Mouse (Mus musculus): ENCODE data around the gene Uqcrfs1. TPM values are rescaled to one million over a fixed set of nuclear protein-coding genes. Genes with fewer than 3 reads are reported as not detected.

Gene Uqcrfs1
- polyA plus RNA-seq, 1 experiment from 2014 or later: 380 TPM

- no peak for TF ChIP-seq EP300 (IDR thresholded peaks at IDR 0.05; ENCODE audit: low read depth)
- TF ChIP-seq CTCF (IDR thresholded peaks at IDR 0.05; ENCODE audit: low read depth): no peak
These were observed 25.0 kb upstream of the Uqcrfs1 start for GRCm38 (mm10) chr13:30570182-30570581.

GRCm38 (mm10) chr13:30567571-30567970, 22.4 kb upstream of the Uqcrfs1 start:
- Histone ChIP-seq H3K9ac (replicated peaks) (no peak overlapping the region), H3K9me3 (ENCODE audit: low read length) (no peaks in the 10 kb centered on the region), H3K4me3 (ENCODE audit: low read depth, low read length) (no peak overlapping the region), H3K27me3 (ENCODE audit: insufficient read depth, low read length) (no peaks in the 10 kb centered on the region), H3K36me3 (replicated peaks; ENCODE audit: insufficient read depth, low read length) (no peaks in the 10 kb centered on the region), H3K4me2 (ENCODE audit: low read depth, low read length) (no peak overlapping the region), H3K27ac (ENCODE audit: low read depth) (no peak overlapping the region), H3K4me1 (ENCODE audit: insufficient read depth) (no peaks in the 10 kb centered on the region)
- ATAC-seq: no peak
- DNase-seq: no peak
- no peak for TF ChIP-seq EP300 (IDR thresholded peaks at IDR 0.05; ENCODE audit: low read depth)
- TF ChIP-seq CTCF (IDR thresholded peaks at IDR 0.05; ENCODE audit: low read depth): no peak
- WGBS (ENCODE audit: insufficient replicate concordance): 79% methylated on average over 7 of the region's 7 CpGs

More at GRCm38 (mm10) chr13:30570182-30570581, 25.0 kb upstream of the Uqcrfs1 start:
- H3K27ac ChIP-seq (ENCODE audit: low read depth): no peak overlapping the region
- no peaks in the 10 kb centered on the region for H3K27me3 ChIP-seq (ENCODE audit: insufficient read depth, low read length)
- DNase-seq (no peak), ATAC-seq (no peak)
- H3K9me3 ChIP-seq (ENCODE audit: low read length): no peaks in the 10 kb centered on the region
- no peak overlapping the region for H3K4me2 ChIP-seq (ENCODE audit: low read depth, low read length)
- H3K4me3 ChIP-seq (ENCODE audit: low read depth, low read length): no peak overlapping the region
- H3K9ac ChIP-seq (replicated peaks): no peak overlapping the region
- WGBS (ENCODE audit: insufficient replicate concordance): 83% methylated on average over 1 of the region's 1 CpGs
- no peaks in the 10 kb centered on the region for H3K36me3 ChIP-seq (replicated peaks; ENCODE audit: insufficient read depth, low read length)
- no peaks in the 10 kb centered on the region for H3K4me1 ChIP-seq (ENCODE audit: insufficient read depth)

- Histone ChIP-seq H3K4me1 (ENCODE audit: insufficient read depth) (no peaks in the 10 kb centered on the region), H3K4me2 (ENCODE audit: low read depth, low read length) (no peak overlapping the region), H3K9ac (replicated peaks) (no peak overlapping the region), H3K36me3 (replicated peaks; ENCODE audit: insufficient read depth, low read length) (no peaks in the 10 kb centered on the region), H3K27me3 (ENCODE audit: insufficient read depth, low read length) (no peaks in the 10 kb centered on the region), H3K4me3 (ENCODE audit: low read depth, low read length) (no peak overlapping the region), H3K9me3 (ENCODE audit: low read length) (no peaks in the 10 kb centered on the region), H3K27ac (ENCODE audit: low read depth) (no peak overlapping the region)
- WGBS (ENCODE audit: insufficient replicate concordance): 45% methylated on average over 8 of the region's 8 CpGs
- TF ChIP-seq EP300 (IDR thresholded peaks at IDR 0.05; ENCODE audit: low read depth): no peak
- peak; percentile 80 for TF ChIP-seq CTCF (IDR thresholded peaks at IDR 0.05; ENCODE audit: low read depth)
- DNase-seq (peak; percentile 68), ATAC-seq (no peak)
These were observed 21.6 kb upstream of the Uqcrfs1 start for GRCm38 (mm10) chr13:30566767-30567166.

GRCm38 (mm10) chr13:30560603-30561002, 15.4 kb upstream of the Uqcrfs1 start:
- 79% methylated on average over 1 of the region's 1 CpGs for WGBS (ENCODE audit: insufficient replicate concordance)
- H3K36me3 ChIP-seq (replicated peaks; ENCODE audit: insufficient read depth, low read length): no peaks in the 10 kb centered on the region
- ATAC-seq (no peak), DNase-seq (no peak)
- H3K4me1 ChIP-seq (ENCODE audit: insufficient read depth): no peaks in the 10 kb centered on the region
- no peak overlapping the region for H3K9ac ChIP-seq (replicated peaks)
- H3K4me3 ChIP-seq (ENCODE audit: low read depth, low read length): no peak overlapping the region
- H3K9me3 ChIP-seq (ENCODE audit: low read length): no peaks in the 10 kb centered on the region
- TF ChIP-seq CTCF (IDR thresholded peaks at IDR 0.05; ENCODE audit: low read depth): no peak
- no peak for TF ChIP-seq EP300 (IDR thresholded peaks at IDR 0.05; ENCODE audit: low read depth)
- no peaks in the 10 kb centered on the region for H3K27me3 ChIP-seq (ENCODE audit: insufficient read depth, low read length)
- H3K4me2 ChIP-seq (ENCODE audit: low read depth, low read length): no peak overlapping the region
- H3K27ac ChIP-seq (ENCODE audit: low read depth): no peak overlapping the region

- Histone ChIP-seq H3K36me3 (replicated peaks; ENCODE audit: insufficient read depth, low read length) (no peaks in the 10 kb centered on the region), H3K9me3 (ENCODE audit: low read length) (no peaks in the 10 kb centered on the region)
These were observed 14.9 kb upstream of the Uqcrfs1 start for GRCm38 (mm10) chr13:30560052-30560451.

GRCm38 (mm10) chr13:30557751-30558150, 12.6 kb upstream of the Uqcrfs1 start:
- DNase-seq (no peak), ATAC-seq (no peak)
- TF ChIP-seq EP300 (IDR thresholded peaks at IDR 0.05; ENCODE audit: low read depth) (no peak), CTCF (IDR thresholded peaks at IDR 0.05; ENCODE audit: low read depth) (no peak)
- WGBS (ENCODE audit: insufficient replicate concordance): 65% methylated on average over 2 of the region's 2 CpGs
- Histone ChIP-seq H3K9ac (replicated peaks) (no peak overlapping the region), H3K4me3 (ENCODE audit: low read depth, low read length) (no peak overlapping the region), H3K27me3 (ENCODE audit: insufficient read depth, low read length) (no peaks in the 10 kb centered on the region), H3K36me3 (replicated peaks; ENCODE audit: insufficient read depth, low read length) (no peaks in the 10 kb centered on the region), H3K27ac (ENCODE audit: low read depth) (no peak overlapping the region), H3K9me3 (ENCODE audit: low read length) (no peaks in the 10 kb centered on the region), H3K4me1 (ENCODE audit: insufficient read depth) (no peaks in the 10 kb centered on the region), H3K4me2 (ENCODE audit: low read depth, low read length) (no peak overlapping the region)

More at GRCm38 (mm10) chr13:30560052-30560451, 14.9 kb upstream of the Uqcrfs1 start:
- DNase-seq: no peak
- H3K27ac ChIP-seq (ENCODE audit: low read depth): no peak overlapping the region
- no peak for ATAC-seq
- TF ChIP-seq CTCF (IDR thresholded peaks at IDR 0.05; ENCODE audit: low read depth): no peak
- no peak overlapping the region for H3K4me3 ChIP-seq (ENCODE audit: low read depth, low read length)
- 76% methylated on average over 5 of the region's 5 CpGs for WGBS (ENCODE audit: insufficient replicate concordance)
- H3K4me1 ChIP-seq (ENCODE audit: insufficient read depth): no peaks in the 10 kb centered on the region
- no peak overlapping the region for H3K4me2 ChIP-seq (ENCODE audit: low read depth, low read length)
- H3K27me3 ChIP-seq (ENCODE audit: insufficient read depth, low read length): no peaks in the 10 kb centered on the region
- no peak overlapping the region for H3K9ac ChIP-seq (replicated peaks)
